Mouse (Mus musculus) heart, postnatal 0 days (tissue): ENCODE measurements around the gene Cfap43.

Experiments
- CTCF ChIP-seq: IDR thresholded peaks from 2 replicates; pipeline ENCODE4 v1.5.1; 2016; ENCODE audit warnings: antibody characterized with exemption, control low read depth, low read depth
- EP300 ChIP-seq: IDR thresholded peaks from 2 replicates; pipeline ENCODE4 v1.6.1; 2016; ENCODE audit warnings: antibody characterized with exemption, low read depth

DNA sequence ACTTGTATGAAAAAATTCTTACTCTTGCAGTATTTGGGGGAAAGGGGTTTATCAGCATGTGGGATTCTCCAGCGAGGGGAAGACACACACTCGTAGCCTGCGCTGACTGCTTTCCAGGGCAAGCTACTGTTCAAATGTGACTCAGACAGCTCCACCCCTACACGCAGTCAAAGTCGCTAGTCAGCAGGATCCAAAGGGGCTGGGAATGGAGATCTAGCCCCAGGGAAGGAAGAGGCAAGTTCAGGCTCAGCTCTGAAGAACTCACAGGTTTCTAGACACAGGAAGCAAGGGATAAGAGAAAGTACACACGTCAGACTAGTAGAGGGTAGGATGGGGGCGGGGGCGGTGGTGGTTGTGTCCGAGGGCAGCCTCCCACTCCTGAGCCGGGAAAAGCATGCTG, 18.5 kb downstream of the Cfap43 start:
- no peak for TF ChIP-seq EP300
- no peak for TF ChIP-seq CTCF
